Mouse (Mus musculus): ENCODE measurements around the gene Prkaca. TPM values are rescaled to one million over a fixed set of nuclear protein-coding genes. Genes with fewer than 3 reads are reported as not detected.
"Not testable (repeated sequence)": the region's sequence is repeated elsewhere in the genome, so short reads cannot be mapped to it uniquely, and the experiment has no call there.

Gene Prkaca
- polyA plus RNA-seq, 1 experiment from 2014 or later = 157 TPM

GRCm38 (mm10) chr8:83998231-83999056 is 25.7 kb downstream of the Prkaca start:
- Histone ChIP-seq H3K27ac (peak overlapping the region; percentile 85), H3K4me3 (peak overlapping the region; percentile 82), H3K36me3 (peaks cover 58% of the 10 kb centered on the region), H3K27me3 (ENCODE audit: insufficient read depth, poor library complexity, severe bottlenecking) (peaks cover 43% of the 10 kb centered on the region), H3K9me3 (no peaks in the 10 kb centered on the region), H3K4me1 (peaks cover 38% of the 10 kb centered on the region)
- WGBS = 10% methylated on average over 92 of the region's 92 CpGs
- no peak for DNase-seq (ENCODE audit: low spot score)

GRCm38 (mm10) chr8:83999057-83999705 is 26.4 kb downstream of the Prkaca start:
- Histone ChIP-seq H3K36me3 (peaks cover 52% of the 10 kb centered on the region), H3K27me3 (ENCODE audit: insufficient read depth, poor library complexity, severe bottlenecking) (peaks cover 43% of the 10 kb centered on the region), H3K27ac (no peak overlapping the region), H3K4me1 (peaks cover 44% of the 10 kb centered on the region), H3K4me3 (peak overlapping the region; percentile 82), H3K9me3 (no peaks in the 10 kb centered on the region)
- 69% methylated on average over 16 of the region's 16 CpGs for WGBS
- DNase-seq (ENCODE audit: low spot score) = no peak

GRCm38 (mm10) chr8:83999825-84000224 is 27.0 kb downstream of the Prkaca start:
- Histone ChIP-seq H3K4me3 (peak overlapping the region; percentile 82; the same call in 1 of the 2 replicates), H3K9me3 (no peaks in the 10 kb centered on the region), H3K4me1 (peaks cover 48% of the 10 kb centered on the region), H3K27ac (no peak overlapping the region), H3K27me3 (ENCODE audit: insufficient read depth, poor library complexity, severe bottlenecking) (peaks cover 43% of the 10 kb centered on the region), H3K36me3 (peaks cover 45% of the 10 kb centered on the region)
- DNase-seq (ENCODE audit: low spot score) = no peak
- 92% methylated on average over 2 of the region's 2 CpGs for WGBS

- H3K9me3 ChIP-seq = no peaks in the 10 kb centered on the region
- WGBS = 30% methylated on average over 61 of the region's 61 CpGs
- peak within 1 kb of the TSS; percentile 48 for H3K4me3 ChIP-seq
- peak; percentile 75 for DNase-seq (ENCODE audit: low spot score)
- peaks cover 43% of the 10 kb centered on the region for H3K27me3 ChIP-seq (ENCODE audit: insufficient read depth, poor library complexity, severe bottlenecking)
- peak within 1 kb of the TSS; percentile 56 for H3K27ac ChIP-seq
- peaks cover 45% of the 10 kb centered on the region for H3K4me1 ChIP-seq
- peaks cover 37% of the 10 kb centered on the region for H3K36me3 ChIP-seq
Measured at GRCm38 (mm10) chr8:84001281-84002000, 28.6 kb downstream of the Prkaca start, which contains the start of gene 1700067K01Rik. Gene 1700067K01Rik (plus strand): TSS chr8:84001502.

- Histone ChIP-seq H3K27ac (no peak overlapping the region), H3K27me3 (ENCODE audit: insufficient read depth, poor library complexity, severe bottlenecking) (peaks cover 43% of the 10 kb centered on the region), H3K4me1 (peaks cover 42% of the 10 kb centered on the region), H3K36me3 (peaks cover 37% of the 10 kb centered on the region), H3K4me3 (no peak overlapping the region), H3K9me3 (no peaks in the 10 kb centered on the region)
- 67% methylated on average over 12 of the region's 12 CpGs for WGBS
- no peak for DNase-seq (ENCODE audit: low spot score)
Measured at GRCm38 (mm10) chr8:84002957-84003611, 30.3 kb downstream of the Prkaca start.

- Histone ChIP-seq H3K27ac (no peak overlapping the region), H3K4me3 (peak overlapping the region; percentile 69), H3K27me3 (ENCODE audit: insufficient read depth, poor library complexity, severe bottlenecking) (peaks cover 43% of the 10 kb centered on the region), H3K4me1 (peaks cover 37% of the 10 kb centered on the region), H3K36me3 (peaks cover 37% of the 10 kb centered on the region), H3K9me3 (no peaks in the 10 kb centered on the region)
- 73% methylated on average over 6 of the region's 6 CpGs for WGBS
- DNase-seq (ENCODE audit: low spot score) = no peak
Measured at GRCm38 (mm10) chr8:84003612-84004246, 30.9 kb downstream of the Prkaca start.

GRCm38 (mm10) chr8:84004533-84005201 is 31.9 kb downstream of the Prkaca start:
- H3K4me3 ChIP-seq = peak overlapping the region; percentile 69
- WGBS = 1% methylated on average over 30 of the region's 30 CpGs
- peaks cover 29% of the 10 kb centered on the region for H3K36me3 ChIP-seq
- peaks cover 28% of the 10 kb centered on the region for H3K4me1 ChIP-seq
- no peaks in the 10 kb centered on the region for H3K9me3 ChIP-seq
- peak; percentile 97 for DNase-seq (ENCODE audit: low spot score)
- peaks cover 37% of the 10 kb centered on the region for H3K27me3 ChIP-seq (ENCODE audit: insufficient read depth, poor library complexity, severe bottlenecking)
- H3K27ac ChIP-seq = peak overlapping the region; percentile 86

- not testable (repeated sequence) for H3K4me3 ChIP-seq; DNase-seq (ENCODE audit: low spot score); H3K27ac ChIP-seq; H3K9me3 ChIP-seq
- Histone ChIP-seq H3K4me1 (peaks cover 32% of the 10 kb centered on the region), H3K27me3 (ENCODE audit: insufficient read depth, poor library complexity, severe bottlenecking) (peaks cover 37% of the 10 kb centered on the region), H3K36me3 (peaks cover 20% of the 10 kb centered on the region)
- 92% methylated on average over 7 of the region's 7 CpGs for WGBS
Measured at GRCm38 (mm10) chr8:84005502-84005901, 32.7 kb downstream of the Prkaca start.

- H3K4me3 ChIP-seq = no peak overlapping the region
- H3K27me3 ChIP-seq (ENCODE audit: insufficient read depth, poor library complexity, severe bottlenecking) = peaks cover 37% of the 10 kb centered on the region
- 29% methylated on average over 7 of the region's 7 CpGs for WGBS
- H3K4me1 ChIP-seq = peaks cover 45% of the 10 kb centered on the region
- no peaks in the 10 kb centered on the region for H3K9me3 ChIP-seq
- no peaks in the 10 kb centered on the region for H3K36me3 ChIP-seq
- DNase-seq (ENCODE audit: low spot score) = no peak
- H3K27ac ChIP-seq = no peak overlapping the region
Measured at GRCm38 (mm10) chr8:84008362-84008761, 35.6 kb downstream of the Prkaca start.

- WGBS = 2% methylated on average over 11 of the region's 11 CpGs
- no peaks in the 10 kb centered on the region for H3K36me3 ChIP-seq
- peaks cover 35% of the 10 kb centered on the region for H3K4me1 ChIP-seq
- peaks cover 43% of the 10 kb centered on the region for H3K27me3 ChIP-seq (ENCODE audit: insufficient read depth, poor library complexity, severe bottlenecking)
- H3K27ac ChIP-seq = no peak overlapping the region
- H3K9me3 ChIP-seq = no peaks in the 10 kb centered on the region
- H3K4me3 ChIP-seq = no peak overlapping the region
- peak; percentile 92 for DNase-seq (ENCODE audit: low spot score)
Measured at GRCm38 (mm10) chr8:84009876-84010275, 37.1 kb downstream of the Prkaca start.

- Histone ChIP-seq H3K9me3 (no peaks in the 10 kb centered on the region), H3K4me1 (peaks cover 31% of the 10 kb centered on the region), H3K27ac (peak overlapping the region; percentile 70), H3K36me3 (no peaks in the 10 kb centered on the region), H3K4me3 (peak overlapping the region; percentile 63), H3K27me3 (ENCODE audit: insufficient read depth, poor library complexity, severe bottlenecking) (peaks cover 43% of the 10 kb centered on the region)
- no peak for DNase-seq (ENCODE audit: low spot score)
- 1% methylated on average over 83 of the region's 83 CpGs for WGBS
Measured at GRCm38 (mm10) chr8:84010625-84011611, 38.1 kb downstream of the Prkaca start.

Measured in heart, embryonic 10.5 days (tissue).